Mouse (Mus musculus): ENCODE results near the gene Zswim8.
A peak's percentile ranks its signal among the peaks of the same experiment; 100 is the strongest.
"Not testable (repeated sequence)": the region's sequence is repeated elsewhere in the genome, so short reads cannot be mapped to it uniquely, and the experiment has no call there.

The Zswim8 gene

DNA sequence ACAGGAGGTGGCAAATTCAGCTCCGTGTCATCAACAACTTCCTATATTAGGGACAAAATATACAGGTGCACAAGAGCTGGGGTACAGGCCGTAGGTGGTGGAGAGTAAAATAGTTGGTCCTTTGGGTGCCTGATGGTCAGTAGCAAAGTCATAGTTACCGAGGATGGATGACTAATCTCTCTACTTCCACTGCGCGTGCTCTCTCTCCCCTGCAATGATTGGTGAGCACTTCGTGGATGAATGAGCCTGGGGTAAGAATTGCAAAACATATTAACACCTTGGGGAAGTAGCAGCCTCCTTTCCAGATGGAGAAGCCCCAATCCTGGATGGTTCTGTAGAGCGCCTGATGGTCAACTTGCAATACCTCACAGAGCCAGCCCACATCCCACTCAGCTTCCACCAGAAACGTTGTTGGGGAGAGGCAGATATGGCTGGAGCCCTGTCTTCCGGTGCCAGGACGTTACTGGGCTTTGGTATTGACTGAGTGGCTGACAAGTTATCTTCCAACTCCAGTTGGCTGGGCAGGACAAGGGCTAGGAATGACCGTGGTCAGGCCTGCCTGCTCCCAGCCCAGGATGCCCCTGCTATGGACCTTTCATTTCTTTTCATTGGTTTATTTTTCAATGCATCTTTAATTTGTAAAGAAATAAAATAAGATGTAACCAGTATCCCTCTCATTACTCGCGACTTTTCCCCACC, 13.0 kb upstream of the Zswim8 start:
- no peak for DNase-seq

DNA sequence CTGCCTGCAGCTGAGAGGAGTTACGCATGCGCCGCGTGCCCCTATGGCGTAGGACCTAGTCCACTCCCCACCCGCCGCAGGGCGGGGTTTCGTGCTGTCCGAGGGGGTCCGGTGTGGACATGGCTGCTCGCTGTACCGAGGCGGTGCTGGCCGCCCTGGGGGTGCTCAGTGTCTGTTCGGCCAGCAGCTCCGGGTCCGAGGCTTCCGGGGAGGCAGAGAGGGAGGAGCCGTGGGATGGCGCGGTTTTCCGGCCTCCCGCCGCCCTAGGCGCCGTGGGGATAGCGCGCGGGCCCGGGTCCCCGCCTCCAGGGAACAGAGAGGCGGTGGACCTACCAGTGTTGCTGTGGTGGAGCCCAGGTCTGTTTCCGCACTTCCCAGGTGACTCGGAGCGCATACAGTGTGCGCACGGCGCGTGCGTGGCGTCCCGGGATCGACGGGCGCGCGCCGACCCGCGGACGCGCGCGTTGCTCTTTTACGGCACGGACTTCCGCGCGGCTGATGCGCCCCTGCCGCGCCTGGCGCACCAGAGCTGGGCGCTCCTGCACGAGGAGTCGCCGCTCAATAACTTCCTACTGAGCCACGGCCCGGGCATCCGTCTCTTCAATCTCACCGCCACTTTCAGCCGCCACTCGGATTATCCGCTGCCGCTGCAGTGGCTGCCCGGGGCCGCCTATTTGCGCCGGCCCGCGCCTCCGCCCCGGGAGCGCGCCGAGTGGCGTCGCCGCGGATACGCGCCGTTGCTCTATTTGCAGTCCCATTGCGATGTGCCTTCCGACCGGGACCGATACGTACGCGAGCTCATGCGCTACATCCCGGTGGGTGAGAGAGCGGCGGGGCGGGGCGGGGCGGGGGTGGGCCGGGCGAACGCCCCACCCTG, 12.2 kb upstream of the Zswim8 start, which contains the start of gene Fut11:
Gene Fut11, plus strand, starts transcription at position 85 of the 877 bp plus-strand sequence.
- peak; percentile 69 to 70 for DNase-seq

DNA sequence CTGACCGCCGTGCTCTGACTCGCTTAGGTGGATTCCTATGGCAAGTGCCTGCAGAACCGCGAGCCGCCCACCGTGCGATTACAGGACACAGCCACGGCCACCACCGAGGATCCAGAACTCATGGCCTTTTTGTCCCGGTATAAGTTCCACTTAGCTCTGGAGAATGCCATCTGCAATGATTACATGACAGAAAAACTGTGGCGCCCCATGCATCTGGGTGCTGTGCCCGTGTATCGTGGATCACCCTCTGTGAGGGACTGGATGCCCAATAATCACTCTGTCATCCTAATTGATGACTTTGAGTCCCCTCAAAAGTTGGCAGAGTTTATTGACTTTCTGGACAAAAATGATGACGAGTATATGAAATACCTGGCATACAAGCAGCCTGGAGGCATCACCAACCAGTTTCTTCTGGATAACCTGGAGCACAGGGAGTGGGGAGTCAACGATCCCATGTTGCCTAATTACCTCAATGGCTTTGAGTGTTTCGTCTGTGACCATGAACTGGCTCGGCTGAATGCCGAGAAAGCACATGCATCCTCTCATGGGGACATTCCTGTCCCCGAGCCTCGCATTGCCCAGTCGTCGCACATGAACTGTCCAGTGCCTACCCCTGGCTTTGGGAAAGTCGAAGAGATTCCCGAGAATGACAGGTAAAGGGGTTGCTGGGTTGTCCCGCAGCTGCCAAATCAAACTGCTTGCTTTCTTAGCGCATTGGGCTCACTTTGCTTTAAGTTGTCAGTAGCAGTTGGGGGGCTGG, 11.4 kb upstream of the Zswim8 start:
- DNase-seq, result no peak

DNA sequence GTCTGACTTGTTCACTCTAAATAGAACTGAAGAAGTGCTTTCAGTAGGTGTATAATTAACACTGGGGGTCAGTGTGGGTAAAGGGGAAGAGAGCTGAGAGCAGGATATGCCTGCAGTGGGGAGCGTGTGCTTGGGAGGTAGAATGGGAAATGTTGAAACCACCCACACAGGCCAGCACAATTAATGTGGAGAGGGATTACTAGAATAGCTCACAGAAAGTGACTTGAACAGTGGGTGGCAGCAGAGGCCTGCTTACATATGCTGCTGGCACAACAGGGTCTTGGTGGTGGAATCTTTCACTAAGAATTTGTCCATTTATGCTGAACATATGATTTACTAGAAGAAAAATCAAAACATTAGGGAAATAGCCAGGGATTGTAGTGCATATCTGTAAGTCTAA, 10.4 kb upstream of the Zswim8 start:
- peak in 1 of 2 experiments; percentile 39 for DNase-seq

DNA sequence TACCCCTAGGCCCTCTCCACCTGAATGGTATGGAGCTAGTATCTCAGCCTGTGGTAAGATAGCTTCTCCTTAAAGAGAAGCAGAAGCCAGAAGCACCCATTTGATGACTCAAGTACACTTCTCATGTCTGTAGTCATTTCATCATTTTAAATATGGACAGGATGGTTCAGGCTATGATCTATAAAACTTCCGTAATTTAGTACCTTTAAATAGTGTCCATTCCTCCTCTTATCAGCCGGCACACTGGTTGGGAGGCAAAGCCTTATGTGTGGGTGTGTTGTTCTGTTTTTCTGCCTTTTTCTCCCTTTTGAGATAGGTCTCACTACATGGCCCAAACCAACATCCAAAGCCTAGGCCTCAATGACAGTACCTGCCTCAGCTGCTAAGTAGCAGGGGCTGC, 8.8 kb upstream of the Zswim8 start:
- DNase-seq, result no peak

DNA sequence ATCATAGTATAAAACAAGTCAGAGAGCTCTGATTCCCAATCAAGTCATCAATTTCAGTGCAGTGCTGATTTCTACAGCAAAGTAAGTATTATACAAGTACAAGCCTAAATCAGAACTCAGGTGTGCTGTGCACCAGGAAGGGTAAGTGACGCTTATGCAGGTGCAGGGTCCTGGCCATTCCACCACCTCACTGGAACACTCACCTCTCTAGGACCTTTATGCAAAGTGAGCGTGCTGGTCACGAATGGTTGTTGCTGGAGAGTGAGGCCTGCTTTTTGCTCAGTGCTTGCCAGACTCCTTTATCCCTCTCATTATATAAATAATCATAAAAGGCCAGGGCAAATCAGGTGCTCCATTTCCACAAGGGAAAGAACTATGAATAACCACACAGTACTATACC, 7.0 kb upstream of the Zswim8 start:
- no peak for DNase-seq

DNA sequence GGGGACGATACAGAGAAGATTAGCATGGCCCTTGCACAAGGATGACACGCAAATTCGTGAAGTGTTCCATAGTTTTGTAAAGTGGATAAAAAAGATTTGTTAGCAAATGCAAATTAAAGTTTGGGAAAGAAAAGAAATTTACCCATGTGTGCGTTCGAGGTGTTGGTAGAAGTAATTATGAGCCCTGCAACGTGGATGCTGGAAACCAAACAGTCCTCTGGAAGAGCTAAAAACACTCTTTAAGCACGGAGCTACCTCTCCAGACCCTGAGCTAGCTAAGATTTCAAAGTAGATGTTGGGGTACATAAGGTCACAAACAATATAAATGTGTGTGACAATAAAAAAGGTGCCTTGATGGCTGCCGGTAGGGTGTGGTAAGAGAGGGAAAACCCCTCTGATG, 5.8 kb upstream of the Zswim8 start:
- DNase-seq, result no peak

DNA sequence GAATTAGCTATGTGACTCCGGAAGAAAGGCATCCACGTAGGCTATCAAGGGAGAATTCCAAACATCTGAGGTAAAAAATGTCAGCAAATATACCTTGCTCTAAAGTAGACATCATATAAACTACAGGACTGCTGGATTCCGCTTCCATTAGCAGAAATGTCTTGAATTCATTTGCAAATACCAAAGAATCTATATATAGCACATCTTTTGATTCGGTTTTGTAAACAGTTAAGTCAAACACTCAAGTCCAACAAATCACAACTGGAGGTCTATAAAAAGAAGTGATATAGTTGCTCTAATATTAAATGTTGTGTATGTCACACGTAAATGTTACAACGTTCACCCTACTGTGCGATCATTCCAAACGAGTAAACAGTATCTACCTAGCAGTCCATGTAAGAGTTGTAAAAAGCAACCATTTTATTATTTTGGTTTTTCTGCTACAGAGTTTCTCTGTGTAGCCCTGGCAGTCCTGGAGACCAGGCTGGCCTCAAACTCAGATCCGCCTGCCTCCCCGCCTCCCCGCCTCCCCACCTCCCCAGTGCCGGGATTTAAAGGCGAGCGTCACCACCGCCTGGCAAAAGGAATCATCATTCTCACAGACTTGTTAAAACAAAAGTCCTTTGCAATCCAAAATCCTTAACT, 5.1 kb upstream of the Zswim8 start:
- DNase-seq, result no peak

DNA sequence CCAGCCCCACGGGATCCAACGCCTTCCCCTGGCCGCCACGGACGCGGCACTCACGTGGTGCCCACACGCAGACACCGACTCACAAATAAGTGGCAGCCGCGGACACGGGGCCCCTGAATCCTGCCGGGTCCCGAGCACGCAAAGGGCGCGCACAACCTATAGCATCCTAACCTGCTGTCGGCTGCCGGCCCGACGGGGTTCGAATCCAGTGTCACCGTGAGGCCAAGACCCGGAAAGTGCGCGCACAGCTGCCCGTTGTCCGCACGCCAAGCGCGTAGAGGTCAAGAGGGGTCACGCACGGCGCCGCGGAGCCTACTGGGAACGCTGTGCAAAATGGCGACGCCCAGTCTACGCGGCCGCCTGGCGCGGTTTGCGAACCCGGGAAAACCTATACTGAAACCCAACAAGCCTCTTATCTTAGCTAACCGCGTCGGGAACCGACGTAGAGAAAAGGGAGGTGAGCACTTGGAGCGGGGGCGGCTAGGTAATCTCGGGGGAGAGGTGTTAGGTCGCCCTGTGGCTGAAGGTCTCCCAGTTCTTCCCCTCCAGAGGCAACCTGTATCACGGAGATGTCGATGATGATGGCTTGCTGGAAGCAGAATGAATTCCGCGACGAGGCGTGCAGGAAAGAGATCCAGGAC, 4.5 kb upstream of the Zswim8 start, which contains the start of gene Chchd1:
Gene Chchd1, plus strand, starts transcription at position 266 of the 641 bp plus-strand sequence.
- DNase-seq, result peak; percentile 83 to 90

DNA sequence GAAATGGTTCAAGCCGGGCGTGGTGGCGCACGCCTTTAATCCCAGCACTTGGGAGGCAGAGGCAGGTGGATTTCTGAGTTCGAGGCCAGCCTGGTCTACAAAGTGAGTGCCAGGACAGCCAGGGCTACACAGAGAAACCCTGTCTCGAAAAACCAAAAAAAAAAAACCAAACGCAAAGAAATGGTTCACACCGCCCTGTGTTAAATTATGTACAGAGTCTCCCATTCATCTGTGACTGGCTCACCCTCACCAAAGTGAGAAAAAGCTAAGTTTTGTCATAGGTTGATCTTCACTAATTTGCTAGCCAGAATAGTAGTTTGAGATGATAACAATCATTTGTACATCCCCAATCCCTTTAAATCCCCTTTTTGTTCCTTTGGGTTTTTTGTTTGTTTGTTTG, 3.9 kb upstream of the Zswim8 start:
- not testable (repeated sequence) for DNase-seq

DNA sequence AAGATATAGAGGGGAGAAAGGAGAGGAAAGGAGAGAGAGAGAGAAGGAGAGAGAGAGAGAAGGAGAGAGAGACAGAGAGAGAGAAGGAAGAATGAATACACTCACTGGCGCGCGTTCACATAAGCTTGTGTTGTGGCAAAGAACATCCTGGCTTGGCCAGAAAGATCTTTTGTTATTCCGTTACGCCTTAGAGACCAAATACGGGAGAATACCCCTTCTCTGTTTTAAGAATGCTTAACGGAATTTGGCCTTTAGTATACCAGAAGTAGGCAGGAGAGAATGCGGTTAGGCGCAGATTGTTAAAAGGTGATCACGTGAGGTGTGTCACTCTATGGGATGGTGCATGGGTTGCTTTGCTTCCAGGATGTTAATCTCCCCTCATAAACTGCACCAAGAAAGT, 887 bp downstream of the Zswim8 start:
- no peak for DNase-seq

DNA sequence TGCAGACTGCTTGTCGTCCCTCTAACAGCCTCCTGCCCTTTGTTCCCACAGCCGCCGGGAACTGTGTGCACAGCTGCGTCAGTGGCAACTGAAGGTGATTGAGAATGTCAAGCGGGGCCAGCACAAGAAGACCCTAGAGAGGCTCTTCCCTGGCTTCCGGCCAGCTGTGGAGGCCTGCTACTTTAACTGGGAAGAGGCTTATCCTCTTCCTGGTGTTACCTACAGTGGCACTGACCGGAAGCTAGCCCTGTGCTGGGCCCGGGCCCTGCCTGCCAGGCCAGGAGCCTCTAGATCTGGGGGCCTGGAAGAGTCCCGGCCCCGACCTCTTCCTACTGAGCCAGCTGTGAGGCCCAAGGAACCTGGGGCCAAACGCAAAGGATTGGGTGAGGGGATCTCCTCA, 6.5 kb downstream of the Zswim8 start:
- no peak for DNase-seq

DNA sequence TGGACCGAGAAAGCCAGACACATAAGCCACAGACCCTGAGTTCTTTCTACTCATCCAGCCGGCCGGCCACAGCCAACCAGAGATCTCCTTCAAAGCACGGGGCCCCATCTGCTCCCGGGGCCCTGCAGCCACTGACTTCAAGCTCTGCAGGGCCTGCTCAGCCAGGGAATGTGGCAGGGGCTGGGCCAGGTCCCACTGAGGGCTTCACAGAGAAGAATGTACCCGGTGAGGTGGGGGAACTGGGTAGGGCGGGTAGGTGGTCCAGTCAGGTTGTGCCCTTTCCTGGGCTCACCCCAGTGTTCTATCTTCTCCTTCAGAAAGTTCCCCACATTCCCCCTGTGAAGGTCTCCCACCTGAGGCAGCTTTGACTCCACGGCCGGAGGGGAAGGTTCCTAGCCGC, 11.1 kb downstream of the Zswim8 start:
- DNase-seq, result no peak

DNA sequence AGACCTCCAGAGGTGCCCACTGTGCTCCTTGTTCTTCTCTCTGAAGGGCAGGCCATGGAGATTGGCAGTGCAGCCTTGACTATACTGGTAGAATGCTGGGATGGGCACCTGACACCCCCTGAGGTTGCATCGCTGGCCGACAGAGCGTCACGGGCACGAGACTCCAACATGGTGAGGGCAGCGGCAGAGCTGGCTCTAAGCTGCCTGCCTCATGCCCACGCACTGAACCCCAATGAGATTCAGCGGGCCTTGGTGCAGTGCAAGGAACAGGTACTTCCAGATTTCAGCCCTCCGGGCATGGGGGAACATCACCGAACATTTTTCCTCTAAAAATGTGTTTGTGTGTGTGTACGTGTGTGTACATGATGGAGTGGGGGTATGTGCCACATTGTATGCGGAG, 12.4 kb downstream of the Zswim8 start:
- no peak for DNase-seq

DNA sequence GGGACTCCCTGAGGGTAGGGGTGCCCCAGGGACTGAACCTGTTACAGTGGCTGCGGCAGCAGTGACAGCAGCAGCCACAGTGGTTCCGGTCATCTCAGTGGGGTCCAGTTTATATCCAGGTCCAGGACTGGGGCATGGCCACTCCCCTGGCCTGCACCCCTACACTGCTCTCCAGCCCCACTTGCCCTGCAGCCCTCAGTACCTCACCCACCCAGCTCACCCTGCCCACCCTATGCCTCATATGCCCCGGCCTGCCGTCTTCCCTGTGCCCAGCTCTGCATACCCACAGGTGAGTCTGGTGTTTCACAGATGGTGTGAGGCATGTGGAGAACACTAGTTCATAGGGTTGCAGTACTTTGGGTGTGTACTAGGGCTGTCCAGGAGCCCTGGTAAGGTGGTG, 14.0 kb downstream of the Zswim8 start:
- DNase-seq, result no peak

DNA sequence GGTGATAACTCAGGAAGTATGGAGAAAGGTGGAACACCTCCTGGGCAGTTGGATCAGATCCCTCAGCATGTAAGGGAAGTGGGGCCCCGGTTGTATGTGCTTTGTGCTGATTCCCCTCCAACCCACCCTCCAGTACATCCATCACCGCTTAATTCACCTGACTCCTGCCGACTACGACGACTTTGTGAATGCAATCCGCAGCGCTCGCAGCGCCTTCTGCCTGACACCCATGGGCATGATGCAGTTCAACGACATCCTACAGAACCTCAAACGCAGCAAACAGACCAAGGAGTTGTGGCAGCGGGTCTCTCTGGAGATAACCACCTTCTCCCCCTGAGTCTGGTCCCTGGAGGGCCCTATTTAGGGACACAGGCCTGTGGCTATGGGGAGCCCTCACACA, 15.7 kb downstream of the Zswim8 start:
- no peak for DNase-seq

DNA sequence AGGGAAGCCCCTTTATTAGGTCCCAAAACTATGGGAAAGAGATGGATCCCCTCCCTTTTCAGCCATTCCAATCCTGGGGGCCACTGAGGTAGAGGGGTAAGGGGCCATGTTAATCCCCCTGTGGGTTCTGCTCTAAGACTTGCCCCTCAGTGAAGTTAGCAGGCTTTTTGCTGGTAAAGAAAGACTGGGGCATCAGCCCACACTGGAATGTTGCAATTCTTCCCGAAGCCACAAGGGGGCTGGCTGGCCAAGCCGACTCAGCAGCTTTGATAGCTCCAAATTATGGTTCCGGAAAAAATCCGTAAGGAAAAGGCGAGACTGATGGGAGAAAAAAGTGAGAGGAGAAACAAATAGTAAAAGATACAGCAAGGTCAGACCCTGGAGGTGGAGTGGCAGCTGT, 16.7 kb downstream of the Zswim8 start:
- DNase-seq, result peak in 1 of 2 experiments; percentile 58

DNA sequence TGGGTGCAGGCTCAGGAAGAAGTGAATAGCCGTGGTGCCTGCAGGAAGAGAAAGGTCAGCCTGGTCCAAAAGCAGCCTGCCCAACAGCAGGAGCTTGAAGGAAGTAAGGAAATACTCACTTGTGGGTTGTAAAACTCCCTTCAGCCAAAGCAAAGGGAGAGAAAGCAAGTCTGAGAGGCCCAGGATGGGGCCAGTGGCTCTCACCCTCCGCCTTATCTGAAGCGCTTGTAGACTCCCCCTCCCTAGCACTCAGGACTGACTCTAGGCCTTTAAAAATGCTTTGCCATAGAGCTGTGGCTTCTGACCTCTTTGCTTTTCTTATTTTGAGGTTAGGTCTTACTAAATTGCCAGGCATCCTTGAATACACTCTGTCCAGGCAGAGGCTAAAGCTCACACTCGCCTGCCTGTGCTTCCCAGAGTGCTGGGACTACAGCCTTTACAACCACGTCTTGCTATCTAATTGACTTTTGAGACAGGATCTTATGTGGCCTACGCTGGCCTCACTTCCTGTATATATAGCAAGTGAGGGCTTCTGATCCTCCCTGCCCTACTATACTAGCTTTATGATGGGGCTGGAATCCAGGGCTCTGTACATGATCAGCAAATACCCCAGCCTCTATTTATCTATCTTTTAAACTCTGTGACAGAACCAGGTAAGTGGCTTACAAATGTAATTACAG, 18.4 kb downstream of the Zswim8 start:
- no peak for DNase-seq

DNA sequence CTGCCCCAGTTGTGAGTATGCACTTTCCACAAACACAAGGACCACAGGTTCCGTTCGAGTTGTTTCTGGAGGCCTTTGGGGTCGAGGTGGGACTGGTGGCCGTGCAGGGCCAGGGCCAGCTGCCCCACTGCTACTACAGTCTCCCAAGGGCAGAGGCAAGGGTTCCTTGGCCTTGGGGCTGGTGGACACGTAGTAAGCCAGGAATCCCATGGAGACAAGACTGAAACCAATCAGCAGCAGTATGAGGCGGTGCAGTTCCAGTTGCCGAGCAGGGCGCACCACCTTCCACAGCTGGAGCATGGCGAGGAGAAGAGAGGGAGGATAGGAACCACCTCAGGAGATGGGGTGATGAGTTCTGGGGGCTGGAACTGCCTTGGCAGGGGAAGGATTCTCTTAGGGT, 22.5 kb downstream of the Zswim8 start:
- DNase-seq, result no peak

DNA sequence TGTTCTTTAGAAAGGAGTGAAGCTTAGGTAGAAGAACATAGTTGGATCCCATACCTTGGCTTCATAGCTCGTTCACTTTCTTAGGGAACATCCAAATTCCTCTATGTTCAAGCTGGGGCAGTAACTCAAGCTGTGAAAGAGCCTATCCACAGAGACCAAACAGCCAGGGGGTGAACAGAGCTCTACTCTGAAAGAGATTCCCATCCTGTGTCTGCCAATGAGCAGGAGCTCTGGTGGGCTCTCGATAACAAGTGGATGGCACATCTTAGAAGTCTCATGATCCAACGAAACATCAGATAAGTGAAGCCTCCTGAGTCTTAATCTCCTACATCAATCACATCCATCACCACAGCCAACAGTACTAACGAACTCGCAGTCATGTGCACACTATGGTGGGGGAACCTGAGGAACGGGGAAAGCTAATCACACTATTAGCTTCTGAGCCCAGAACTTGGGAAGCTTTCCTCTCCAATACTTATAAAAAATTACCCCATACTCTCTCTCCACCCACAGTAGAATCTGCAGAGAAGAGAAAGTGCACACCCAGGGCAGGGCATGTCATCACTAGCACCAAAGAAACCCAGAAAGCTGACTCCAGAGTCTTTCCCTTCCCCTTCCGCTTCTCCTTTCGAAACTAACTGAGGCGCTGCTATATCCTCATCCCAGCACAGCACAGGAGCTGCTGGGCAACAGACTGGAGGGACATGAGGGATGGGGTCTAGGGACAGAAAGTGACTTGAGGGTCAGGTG, 23.7 kb downstream of the Zswim8 start:
- DNase-seq, result no peak

Measured in kidney, adult 8-10 months (tissue).